Mouse (Mus musculus): Measurements from ENCODE around the gene Slc9a3r1. TPM values are rescaled to one million over a fixed set of nuclear protein-coding genes. Genes with fewer than 3 reads are reported as not detected.

Gene Slc9a3r1
- polyA plus RNA-seq, 1 experiment from 2014 or later, result 88.7 TPM

Other genes starting within 250 kb of the Slc9a3r1 start
- gene Cd300lb, start 229.0 kb upstream of the Slc9a3r1 start, polyA plus RNA-seq (2015; fragmentation: Nextera tagmentation; extraction: Ambion mirVana), result 1.5 and 1.9 TPM in 2 replicates
- gene Cd300c, start 194.2 kb upstream of the Slc9a3r1 start, polyA plus RNA-seq (2015; fragmentation: Nextera tagmentation; extraction: Ambion mirVana), result 0.14 TPM in 1 of 2 replicates, not detected in the other
- 0.97 and 1.3 TPM in 2 replicates for gene Cd300ld, start 173.4 kb upstream of the Slc9a3r1 start, polyA plus RNA-seq (2015; fragmentation: Nextera tagmentation; extraction: Ambion mirVana)
- gene Cd300c2, start 161.5 kb upstream of the Slc9a3r1 start, polyA plus RNA-seq (2015; fragmentation: Nextera tagmentation; extraction: Ambion mirVana), result 9.8 and 11.1 TPM in 2 replicates
- gene Cd300ld2, start 147.1 kb upstream of the Slc9a3r1 start, polyA plus RNA-seq (2015; fragmentation: Nextera tagmentation; extraction: Ambion mirVana), result not detected in 2 replicates
- gene Cd300ld4, start 136.3 kb upstream of the Slc9a3r1 start, polyA plus RNA-seq (2015; fragmentation: Nextera tagmentation; extraction: Ambion mirVana), result not detected in 2 replicates
- gene Cd300ld5, start 125.6 kb upstream of the Slc9a3r1 start, polyA plus RNA-seq (2015; fragmentation: Nextera tagmentation; extraction: Ambion mirVana), result not detected in 2 replicates
- gene Cd300ld3, start 114.9 kb upstream of the Slc9a3r1 start, polyA plus RNA-seq (2015; fragmentation: Nextera tagmentation; extraction: Ambion mirVana), result not detected in 2 replicates
- 0.46 and 0.79 TPM in 2 replicates for gene Cd300e, start 101.2 kb upstream of the Slc9a3r1 start, polyA plus RNA-seq (2015; fragmentation: Nextera tagmentation; extraction: Ambion mirVana)
- gene Rab37, start 71.9 kb upstream of the Slc9a3r1 start, polyA plus RNA-seq (2015; fragmentation: Nextera tagmentation; extraction: Ambion mirVana), result 2.3 and 2.4 TPM in 2 replicates
- gene Cd300lf, start 29.3 kb upstream of the Slc9a3r1 start, polyA plus RNA-seq (2015; fragmentation: Nextera tagmentation; extraction: Ambion mirVana), result 4.0 and 5.5 TPM in 2 replicates
- gene Tmem104, start 24.1 kb downstream of the Slc9a3r1 start, polyA plus RNA-seq (2015; fragmentation: Nextera tagmentation; extraction: Ambion mirVana), result 5.9 and 6.4 TPM in 2 replicates
- 12.7 TPM in 2 replicates for gene Nat9, start 24.5 kb downstream of the Slc9a3r1 start, polyA plus RNA-seq (2015; fragmentation: Nextera tagmentation; extraction: Ambion mirVana)
- gene Grin2c, start 103.9 kb downstream of the Slc9a3r1 start, polyA plus RNA-seq (2015; fragmentation: Nextera tagmentation; extraction: Ambion mirVana), result 0.05 and 0.09 TPM in 2 replicates
- 19.5 and 21.7 TPM in 2 replicates for gene Fdxr, start 113.7 kb downstream of the Slc9a3r1 start, polyA plus RNA-seq (2015; fragmentation: Nextera tagmentation; extraction: Ambion mirVana)
- 4.4 and 4.5 TPM in 2 replicates for gene Fads6, start 134.3 kb downstream of the Slc9a3r1 start, polyA plus RNA-seq (2015; fragmentation: Nextera tagmentation; extraction: Ambion mirVana)
- not detected in 2 replicates for gene Otop2, start 143.8 kb downstream of the Slc9a3r1 start, polyA plus RNA-seq (2015; fragmentation: Nextera tagmentation; extraction: Ambion mirVana)
- gene Ush1g, start 158.7 kb downstream of the Slc9a3r1 start, polyA plus RNA-seq (2015; fragmentation: Nextera tagmentation; extraction: Ambion mirVana), result 0.09 and 0.13 TPM in 2 replicates
- gene Otop3, start 171.4 kb downstream of the Slc9a3r1 start, polyA plus RNA-seq (2015; fragmentation: Nextera tagmentation; extraction: Ambion mirVana), result 0.11 TPM in 1 of 2 replicates, not detected in the other
- 1.3 and 1.9 TPM in 2 replicates for gene Hid1, start 204.4 kb downstream of the Slc9a3r1 start, polyA plus RNA-seq (2015; fragmentation: Nextera tagmentation; extraction: Ambion mirVana)
- 0.95 and 1.3 TPM in 2 replicates for gene Cdr2l, start 218.6 kb downstream of the Slc9a3r1 start, polyA plus RNA-seq (2015; fragmentation: Nextera tagmentation; extraction: Ambion mirVana)
- 68.8 and 71.7 TPM in 2 replicates for gene Mrpl58, start 240.4 kb downstream of the Slc9a3r1 start, polyA plus RNA-seq (2015; fragmentation: Nextera tagmentation; extraction: Ambion mirVana)

Measured in liver, embryonic 16.5 days (tissue).